Mouse (Mus musculus) megakaryocyte, embryonic 14.5 days (primary cell): ENCODE data around the gene 1700030K09Rik. TPM values are rescaled to one million over a fixed set of nuclear protein-coding genes. Genes with fewer than 3 reads are reported as not detected.

Source experiments
- H3K27me3 ChIP-seq: replicated peaks from 2 replicates; pipeline ENCODE3; 2012; ENCODE audit warnings: inconsistent platforms
- H3K36me3 ChIP-seq: replicated peaks from 2 replicates; pipeline ENCODE3; 2012; ENCODE audit warnings: low read length, inconsistent platforms, mixed read lengths
- H3K4me1 ChIP-seq: 2 replicates; pipeline ENCODE4 v1.6.1; 2012; ENCODE audit warnings: inconsistent platforms
- H3K4me3 ChIP-seq: replicated peaks from 2 replicates; pipeline ENCODE3; 2012; ENCODE audit warnings: moderate library complexity, mild to moderate bottlenecking, inconsistent platforms
- H3K9me3 ChIP-seq: 2 replicates; pipeline ENCODE4 v1.6.1; 2012; ENCODE audit warnings: inconsistent platforms
- FLI1 ChIP-seq: IDR thresholded peaks from 2 replicates; pipeline ENCODE4 v1.6.1; 2012; ENCODE audit warnings: low read length, inconsistent platforms, mixed read lengths
- GATA1 ChIP-seq: IDR thresholded peaks from 3 replicates; pipeline ENCODE4 v1.6.1; 2012; ENCODE audit warnings: mixed read lengths, low read length, inconsistent platforms, borderline replicate concordance
- polyA plus RNA-seq: library from polyadenylated mRNA; stranded (reverse); fragments of >175 nt; gene quantifications from 2 replicates; pipeline ENCODE4 v1.2.3, GENCODE M21; 2012; ENCODE audit warnings: low replicate concordance; ENCODE audit not compliant: insufficient read depth

The 1700030K09Rik gene
- polyA plus RNA-seq, 1 experiment = 1.3 TPM

DNA sequence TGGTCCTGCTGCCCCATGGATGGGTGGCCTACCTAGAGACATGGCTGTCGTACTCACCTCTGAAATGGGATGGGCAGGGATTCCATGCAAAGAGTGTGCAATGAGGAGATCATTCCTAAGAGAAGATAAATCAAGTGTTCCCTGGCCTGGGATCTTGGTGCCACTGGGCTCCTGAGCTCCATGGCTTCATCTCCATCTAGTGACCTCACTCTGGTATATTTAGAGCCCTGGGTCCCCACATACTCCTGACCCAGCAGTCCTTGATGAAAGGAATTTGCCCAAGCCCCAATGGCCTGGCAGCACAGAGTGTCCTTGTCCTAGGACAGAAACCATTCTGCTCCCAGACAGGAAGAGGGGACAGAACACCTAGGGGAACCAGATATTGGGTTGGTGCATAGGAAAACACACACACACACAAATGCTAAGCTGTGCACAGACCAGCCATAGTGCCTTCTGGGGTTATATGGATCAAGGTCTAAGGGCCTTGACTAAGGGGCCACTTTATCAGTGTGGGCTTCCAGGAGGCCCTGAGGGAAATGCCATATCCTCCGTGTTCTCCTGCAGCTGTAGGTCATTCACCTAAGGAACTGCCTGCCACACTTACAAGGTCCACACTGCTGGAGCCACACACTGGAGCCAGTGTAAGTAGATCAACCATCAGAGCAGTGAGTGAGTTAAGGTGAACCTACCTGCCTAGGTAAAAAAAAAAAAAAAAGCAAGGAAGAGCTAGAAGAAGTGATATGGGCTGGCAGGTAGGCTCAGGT is 56.0 kb downstream of the 1700030K09Rik start:
- H3K36me3 ChIP-seq = peaks cover 82% of the 10 kb centered on the region
- TF ChIP-seq FLI1 = no peak
- TF ChIP-seq GATA1 = no peak
- no peaks in the 10 kb centered on the region for H3K27me3 ChIP-seq
- peaks cover 99% of the 10 kb centered on the region for H3K4me1 ChIP-seq
- H3K4me3 ChIP-seq = no peak overlapping the region
- no peaks in the 10 kb centered on the region for H3K9me3 ChIP-seq

DNA sequence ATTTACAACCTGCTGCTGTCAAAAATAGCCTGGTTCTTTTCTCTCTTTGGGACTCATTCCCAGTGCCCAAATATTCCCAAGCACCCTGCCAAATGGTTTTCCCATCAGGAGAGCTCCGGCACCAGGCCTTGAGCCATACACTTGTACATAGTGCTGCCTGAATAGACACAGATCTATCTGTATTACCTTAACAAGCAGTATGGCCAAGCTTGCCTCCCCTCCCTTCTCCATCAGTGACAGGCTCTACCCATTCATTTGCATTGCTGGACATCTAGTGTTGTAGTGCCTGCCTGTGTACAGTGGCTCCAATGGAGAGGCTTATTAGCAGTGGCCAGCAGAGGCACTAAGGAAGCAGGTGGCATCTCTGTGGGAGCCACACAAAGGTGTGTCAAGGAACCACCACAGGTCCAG is 56.8 kb downstream of the 1700030K09Rik start:
- peaks cover 99% of the 10 kb centered on the region for H3K4me1 ChIP-seq
- peaks cover 75% of the 10 kb centered on the region for H3K36me3 ChIP-seq
- H3K4me3 ChIP-seq = no peak overlapping the region
- TF ChIP-seq FLI1 (no peak), GATA1 (no peak)
- H3K27me3 ChIP-seq = no peaks in the 10 kb centered on the region
- H3K9me3 ChIP-seq = no peaks in the 10 kb centered on the region

DNA sequence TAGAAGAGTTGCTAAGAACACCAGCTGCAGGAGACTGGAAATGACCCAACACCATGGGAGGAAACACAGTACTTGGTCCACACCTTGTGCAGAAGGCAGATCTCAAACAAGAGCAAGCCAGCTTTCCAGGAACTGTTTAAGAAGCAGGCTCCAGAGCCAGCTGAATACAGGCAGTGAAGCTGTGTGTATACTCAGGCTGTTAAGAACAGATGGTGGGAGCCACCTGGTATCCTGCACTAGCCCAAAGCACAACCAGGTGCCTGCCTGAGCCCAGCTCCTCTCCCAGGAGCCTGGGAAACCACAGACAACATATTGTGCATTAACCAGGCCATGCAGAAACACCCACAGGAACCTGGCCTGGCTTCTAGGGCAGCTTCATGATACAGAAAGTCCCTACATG is 60.5 kb downstream of the 1700030K09Rik start:
- no peaks in the 10 kb centered on the region for H3K9me3 ChIP-seq
- H3K36me3 ChIP-seq = peaks cover 44% of the 10 kb centered on the region
- no peaks in the 10 kb centered on the region for H3K27me3 ChIP-seq
- H3K4me1 ChIP-seq = peaks cover 96% of the 10 kb centered on the region
- H3K4me3 ChIP-seq = no peak overlapping the region
- TF ChIP-seq FLI1 = no peak
- no peak for TF ChIP-seq GATA1

DNA sequence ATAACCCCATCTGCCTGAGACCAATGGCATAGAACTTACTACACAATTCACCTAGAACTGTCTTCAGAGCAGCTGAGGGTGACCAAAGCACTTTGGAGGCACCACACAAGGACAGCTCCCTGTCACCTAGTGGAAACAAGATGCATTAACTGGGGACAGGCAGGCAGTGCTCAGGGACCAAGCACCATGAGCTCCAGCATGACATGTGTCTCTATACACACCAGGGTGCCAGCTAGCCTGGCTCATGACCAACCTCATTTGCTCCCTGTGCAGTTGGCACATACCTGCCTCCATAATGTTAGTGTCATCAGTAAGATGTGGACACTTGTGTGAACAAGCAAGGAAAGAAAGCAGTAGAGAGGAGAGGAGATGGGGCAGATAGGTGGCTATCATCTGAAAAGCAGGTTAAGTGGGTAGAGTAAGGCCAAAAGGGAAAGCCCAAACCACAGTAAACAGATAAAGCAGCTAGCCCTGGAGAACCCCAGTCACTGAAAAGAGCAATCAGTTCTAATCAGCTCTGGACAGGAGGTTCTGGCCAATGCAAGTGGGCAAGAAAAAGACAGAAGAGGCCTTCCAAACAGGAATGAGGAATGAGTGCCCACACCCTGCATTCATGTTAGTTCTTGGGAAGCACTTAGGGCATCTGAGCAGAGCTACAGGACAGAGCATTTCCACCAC is 61.1 kb downstream of the 1700030K09Rik start:
- peaks cover 45% of the 10 kb centered on the region for H3K36me3 ChIP-seq
- no peaks in the 10 kb centered on the region for H3K27me3 ChIP-seq
- H3K9me3 ChIP-seq = no peaks in the 10 kb centered on the region
- peaks cover 96% of the 10 kb centered on the region for H3K4me1 ChIP-seq
- H3K4me3 ChIP-seq = peak overlapping the region; percentile 77
- TF ChIP-seq FLI1 (no peak), GATA1 (no peak)

DNA sequence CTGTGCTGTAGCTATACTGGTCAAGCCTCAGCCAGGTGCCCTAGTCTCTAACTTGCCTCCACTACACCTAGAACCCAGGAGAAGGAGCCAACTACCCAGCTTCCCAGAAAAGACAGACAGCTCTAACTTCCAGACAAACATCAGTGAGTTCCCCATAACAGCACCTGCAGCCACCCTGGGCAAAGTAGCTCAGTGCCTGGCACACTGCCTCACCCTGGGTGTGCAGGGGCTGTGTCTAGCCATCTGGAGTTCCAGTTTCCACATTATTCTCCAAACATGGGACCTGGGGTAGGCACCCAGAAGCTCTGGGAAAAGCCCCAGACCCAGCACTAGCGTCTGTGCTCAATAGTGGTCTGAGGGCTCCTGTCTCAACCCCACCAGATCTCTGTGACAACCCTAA is 63.8 kb downstream of the 1700030K09Rik start:
- H3K36me3 ChIP-seq = peaks cover 40% of the 10 kb centered on the region
- peaks cover 96% of the 10 kb centered on the region for H3K4me1 ChIP-seq
- no peaks in the 10 kb centered on the region for H3K27me3 ChIP-seq
- TF ChIP-seq GATA1 (no peak), FLI1 (no peak)
- no peaks in the 10 kb centered on the region for H3K9me3 ChIP-seq
- H3K4me3 ChIP-seq = no peak overlapping the region

Other genes with a start within 250 kb of the 1700030K09Rik start
- gene Cib3, start 231.0 kb upstream of the 1700030K09Rik start, polyA plus RNA-seq = not detected in 2 replicates
- gene Gm11034, start 230.2 kb upstream of the 1700030K09Rik start, polyA plus RNA-seq = not detected in 2 replicates
- 9.5 and 80.5 TPM in 2 replicates for gene Fam32a, start 224.2 kb upstream of the 1700030K09Rik start, polyA plus RNA-seq
- 188 and 196 TPM in 2 replicates for gene Ap1m1, start 203.9 kb upstream of the 1700030K09Rik start, polyA plus RNA-seq
- gene Gm10282, start 138.6 kb upstream of the 1700030K09Rik start, polyA plus RNA-seq = 27.5 and 64.2 TPM in 2 replicates
- 21.5 and 29.5 TPM in 2 replicates for gene Klf2, start 124.8 kb upstream of the 1700030K09Rik start, polyA plus RNA-seq
- 5.9 and 8.1 TPM in 2 replicates for gene Eps15l1, start 22.4 kb upstream of the 1700030K09Rik start, polyA plus RNA-seq
- not detected in 2 replicates for gene Calr3, start within 50 bp of the 1700030K09Rik start, polyA plus RNA-seq
- gene Cherp, start 31.3 kb downstream of the 1700030K09Rik start, polyA plus RNA-seq = 85.3 and 112 TPM in 2 replicates
- 2.1 and 2.4 TPM in 2 replicates for gene Slc35e1, start 48.7 kb downstream of the 1700030K09Rik start, polyA plus RNA-seq
- 19.9 and 33.8 TPM in 2 replicates for gene Med26, start 104.4 kb downstream of the 1700030K09Rik start, polyA plus RNA-seq
- gene Smim7, start 127.2 kb downstream of the 1700030K09Rik start, polyA plus RNA-seq = 5.6 and 10.9 TPM in 2 replicates
- gene Tmem38a, start 128.2 kb downstream of the 1700030K09Rik start, polyA plus RNA-seq = 3.5 TPM in 1 of 2 replicates, not detected in the other
- 0.11 and 0.58 TPM in 2 replicates for gene Nwd1, start 202.8 kb downstream of the 1700030K09Rik start, polyA plus RNA-seq